In genomic region chr12:82214916-82215315, GRCm38 (mm10) we compare ENCODE assay signal across 23 mouse cellular contexts. TPM values are rescaled to one million over a fixed set of nuclear protein-coding genes. Genes with fewer than 3 reads are reported as not detected.
DNase-seq lines count a peak whose midpoint lies in the region; ATAC-seq lines count a peak whose summit lies in the region.
"Had no signal": no experiment of that assay in that cellular context is flagged by ENCODE, and none has a peak within 500 bp of the region (broad histone marks: within the 10 kb centered on the region; RNA-seq: fewer than 3 reads in every experiment).

No protein-coding gene starts in this region.

- no peaks in the 10 kb centered on the region for H3K9me3 ChIP-seq in embryonic facial prominence, embryonic 11.5 days (replicated peaks; ENCODE audit: control insufficient read depth, low read length)
- H3K9me3 ChIP-seq in heart, embryonic 12.5 days (replicated peaks), result peaks cover 4% of the 10 kb centered on the region; the same call in 1 of the 2 replicates
- no peaks in the 10 kb centered on the region for H3K9me3 ChIP-seq in midbrain, embryonic 15.5 days
- H3K9me3 ChIP-seq: forebrain, embryonic 15.5 days; hindbrain, embryonic 15.5 days; intestine, embryonic 15.5 days; liver, embryonic 13.5 days; midbrain, embryonic 10.5 days; neural tube, embryonic 12.5 days had no signal

- H3K27ac ChIP-seq in embryonic facial prominence, embryonic 11.5 days (replicated peaks; ENCODE audit: low read depth, low read length), result no peak overlapping the region
- no peak overlapping the region for H3K27ac ChIP-seq in heart, embryonic 12.5 days (ENCODE audit: poor library complexity, severe bottlenecking)
- H3K27ac ChIP-seq in midbrain, embryonic 15.5 days, result no peak overlapping the region
- H3K27ac ChIP-seq: forebrain, embryonic 15.5 days; hindbrain, embryonic 15.5 days; intestine, embryonic 15.5 days; liver, embryonic 13.5 days; midbrain, embryonic 10.5 days; neural tube, embryonic 12.5 days had no signal

- WGBS in embryonic facial prominence, embryonic 11.5 days, result 41% methylated on average over 5 of the region's 5 CpGs
- 37% methylated on average over 5 of the region's 5 CpGs for WGBS in heart, embryonic 12.5 days
- 86% methylated on average over 5 of the region's 5 CpGs for WGBS in midbrain, embryonic 15.5 days

- ATAC-seq in embryonic facial prominence, embryonic 11.5 days (replicated peaks; ENCODE audit: insufficient number of reproducible peaks, low FRiP score, low TSS enrichment, low read depth), result no peak
- peak; percentile 45 for ATAC-seq in megakaryocyte-erythroid progenitor cell, adult 5-6 weeks (replicated peaks; ENCODE audit: low FRiP score, low TSS enrichment, poor library complexity, severe bottlenecking)
- ATAC-seq in heart, embryonic 12.5 days (ENCODE audit: insufficient number of reproducible peaks, low FRiP score), result no peak
- no peak for ATAC-seq in midbrain, embryonic 15.5 days (replicated peaks)
- ATAC-seq: forebrain, embryonic 15.5 days; intestine, embryonic 15.5 days had no signal

- no peaks in the 10 kb centered on the region for H3K4me1 ChIP-seq in embryonic facial prominence, embryonic 11.5 days (ENCODE audit: control insufficient read depth, insufficient read depth, low read length)
- H3K4me1 ChIP-seq in heart, embryonic 12.5 days (replicated peaks), result peaks cover 33% of the 10 kb centered on the region
- H3K4me1 ChIP-seq in midbrain, embryonic 15.5 days, result no peaks in the 10 kb centered on the region
- H3K4me1 ChIP-seq: forebrain, embryonic 15.5 days; hindbrain, embryonic 15.5 days; intestine, embryonic 15.5 days had no signal

- H3K4me3 ChIP-seq in embryonic facial prominence, embryonic 11.5 days (ENCODE audit: low read depth, low read length), result no peak overlapping the region
- H3K4me3 ChIP-seq in heart, embryonic 12.5 days, result no peak overlapping the region
- H3K4me3 ChIP-seq in midbrain, embryonic 15.5 days, result no peak overlapping the region
- H3K4me3 ChIP-seq: forebrain, embryonic 15.5 days; hindbrain, embryonic 15.5 days; intestine, embryonic 15.5 days; liver, embryonic 13.5 days; midbrain, embryonic 10.5 days; neural tube, embryonic 12.5 days had no signal

- H3K27me3 ChIP-seq in embryonic facial prominence, embryonic 11.5 days (ENCODE audit: control insufficient read depth, insufficient read depth, low read length), result no peaks in the 10 kb centered on the region
- H3K27me3 ChIP-seq in heart, embryonic 12.5 days (replicated peaks), result no peaks in the 10 kb centered on the region
- H3K27me3 ChIP-seq in midbrain, embryonic 15.5 days (replicated peaks), result no peaks in the 10 kb centered on the region
- H3K27me3 ChIP-seq: forebrain, embryonic 15.5 days; hindbrain, embryonic 15.5 days; intestine, embryonic 15.5 days; liver, embryonic 13.5 days; neural tube, embryonic 12.5 days had no signal

- H3K36me3 ChIP-seq in embryonic facial prominence, embryonic 11.5 days (replicated peaks; ENCODE audit: control insufficient read depth, insufficient read depth, low read depth, low read length), result no peaks in the 10 kb centered on the region
- peaks cover 5% of the 10 kb centered on the region for H3K36me3 ChIP-seq in heart, embryonic 12.5 days
- no peaks in the 10 kb centered on the region for H3K36me3 ChIP-seq in midbrain, embryonic 15.5 days (replicated peaks)
- H3K36me3 ChIP-seq: forebrain, embryonic 15.5 days; hindbrain, embryonic 15.5 days; intestine, embryonic 15.5 days; neural tube, embryonic 12.5 days had no signal

- H3K9ac ChIP-seq in embryonic facial prominence, embryonic 11.5 days (replicated peaks; ENCODE audit: low read length), result no peak overlapping the region
- no peak overlapping the region for H3K9ac ChIP-seq in heart, embryonic 12.5 days
- H3K9ac ChIP-seq in midbrain, embryonic 15.5 days, result no peak overlapping the region
- H3K9ac ChIP-seq: forebrain, embryonic 15.5 days; hindbrain, embryonic 15.5 days; intestine, embryonic 15.5 days; liver, embryonic 13.5 days; lung, embryonic 14.5 days; neural tube, embryonic 12.5 days had no signal

- no peak overlapping the region for H3K4me2 ChIP-seq in embryonic facial prominence, embryonic 11.5 days (ENCODE audit: low read depth, low read length)
- no peak overlapping the region for H3K4me2 ChIP-seq in heart, embryonic 12.5 days
- no peak overlapping the region for H3K4me2 ChIP-seq in midbrain, embryonic 15.5 days
- H3K4me2 ChIP-seq: forebrain, embryonic 15.5 days; hindbrain, embryonic 15.5 days; intestine, embryonic 15.5 days; liver, embryonic 13.5 days; lung, embryonic 14.5 days; neural tube, embryonic 12.5 days had no signal

- peak; percentile 15 for DNase-seq in thymus, postnatal 14 days
- no peak for DNase-seq in thymus, postnatal 25 days
- DNase-seq in embryonic facial prominence, embryonic 11.5 days (ENCODE audit: low spot score), result peak; percentile 40
- DNase-seq in cerebellum, postnatal 4 days (ENCODE audit: low spot score in 2 of 2), result no peak
- DNase-seq: adrenal gland, postnatal 25 days; cerebellum, adult 9-10 months; gastrocnemius, postnatal 25 days; heart, postnatal 4 days; kidney, adult 8-10 months; kidney, postnatal 14 days; left cerebral cortex, postnatal 4 days; liver, embryonic 13.5 days; lung, embryonic 14.5 days; right cerebral cortex, postnatal 25 days; spleen, adult 18-20 months had no signal

RNA-seq across cellular contexts. Expression of gene Sipa1l1, which starts 45.8 kb away (rescaled TPM):
- 26.8 and 28.4 TPM in 2 replicates for polyA plus RNA-seq in embryonic facial prominence, embryonic 11.5 days (2014; fragmentation: Nextera tagmentation; extraction: Ambion mirVana)
- 47.1 and 51.3 TPM in 2 replicates for total RNA-seq in megakaryocyte-erythroid progenitor cell, adult 5-6 weeks (2014; fragmentation: Nextera tagmentation)
- total RNA-seq in megakaryocyte-erythroid progenitor cell, adult 5-6 weeks (2017), result 26.9 and 49.6 TPM in 2 replicates
- 35.5 and 43.0 TPM in 2 replicates for polyA plus RNA-seq in heart, embryonic 12.5 days (2016; fragmentation: Nextera tagmentation; extraction: Ambion mirVana)
- 12.3 and 13.5 TPM in 2 replicates for polyA plus RNA-seq in midbrain, embryonic 15.5 days (2015; fragmentation: Nextera tagmentation; extraction: Ambion mirVana)

Comparison
In these comparisons a context has a peak if more than half of its experiments do, and no peak if none do; other contexts are left out.
1. DNase-seq: peak in thymus, postnatal 14 days (single experiment) and embryonic facial prominence, embryonic 11.5 days (single experiment); none in thymus, postnatal 25 days (single experiment) and cerebellum, postnatal 4 days (0 of 2).